Mouse (Mus musculus): Measurements from ENCODE around the gene Ints2. TPM values are rescaled to one million over a fixed set of nuclear protein-coding genes. Genes with fewer than 3 reads are reported as not detected.
"Not testable (repeated sequence)": the region's sequence is repeated elsewhere in the genome, so short reads cannot be mapped to it uniquely, and the experiment has no call there.

Gene Ints2
- polyA plus RNA-seq, 2 experiments, result 29.4 to 29.6 TPM

- no peaks in the 10 kb centered on the region for H3K27me3 ChIP-seq (ENCODE audit: control insufficient read depth, insufficient read depth, low read length)
- H3K27ac ChIP-seq (replicated peaks; ENCODE audit: low read depth, low read length), result peak overlapping the region; percentile 91
- peaks cover 19% of the 10 kb centered on the region for H3K9me3 ChIP-seq (ENCODE audit: control insufficient read depth, low read length)
- DNase-seq (ENCODE audit: low spot score), result no peak
- peak overlapping the region; percentile 53 for H3K4me2 ChIP-seq (replicated peaks; ENCODE audit: low read depth, low read length, severe bottlenecking)
- peaks cover 47% of the 10 kb centered on the region for H3K36me3 ChIP-seq (ENCODE audit: control insufficient read depth, insufficient read depth, low read length)
- H3K4me1 ChIP-seq (ENCODE audit: control insufficient read depth, insufficient read depth, low read length), result peaks cover 8% of the 10 kb centered on the region; the same call in 1 of the 2 replicates
- WGBS, result 54% methylated on average over 16 of the region's 16 CpGs
- ATAC-seq (ENCODE audit: low FRiP score, low read depth), result no peak
- H3K9ac ChIP-seq (ENCODE audit: low read depth, low read length, severe bottlenecking), result peak overlapping the region; percentile 86
- TF ChIP-seq POLR2A (IDR thresholded peaks at IDR 0.05; ENCODE audit: borderline replicate concordance, extremely low read depth, insufficient read depth, insufficient read length), result no peak
- peak overlapping the region; percentile 81 for H3K4me3 ChIP-seq (replicated peaks; ENCODE audit: low read length)
Observed at GRCm38 (mm10) chr11:86201901-86202675, 55.3 kb downstream of the Ints2 start.

GRCm38 (mm10) chr11:86201037-86201786 lies 56.2 kb downstream of the Ints2 start, which contains the start of gene Brip1:
Gene Brip1, minus strand, starts transcription at chr11:86201193.
- TF ChIP-seq POLR2A (IDR thresholded peaks at IDR 0.05; ENCODE audit: borderline replicate concordance, extremely low read depth, insufficient read depth, insufficient read length), result 0 out of 2 replicates have a peak, but pooled peaks have one; percentile 50

GRCm38 (mm10) chr11:86200460-86201021 lies 56.8 kb downstream of the Ints2 start:
- peaks cover 17% of the 10 kb centered on the region for H3K9me3 ChIP-seq (ENCODE audit: control insufficient read depth, low read length)
- H3K4me2 ChIP-seq (replicated peaks; ENCODE audit: low read depth, low read length, severe bottlenecking), result peak overlapping the region; percentile 56
- TF ChIP-seq POLR2A (IDR thresholded peaks at IDR 0.05; ENCODE audit: borderline replicate concordance, extremely low read depth, insufficient read depth, insufficient read length), result no peak
- H3K27me3 ChIP-seq (ENCODE audit: control insufficient read depth, insufficient read depth, low read length), result no peaks in the 10 kb centered on the region
- DNase-seq (ENCODE audit: low spot score) (peak; percentile 7), ATAC-seq (ENCODE audit: low FRiP score, low read depth) (peak; percentile 72)
- H3K4me1 ChIP-seq (ENCODE audit: control insufficient read depth, insufficient read depth, low read length), result peaks cover 8% of the 10 kb centered on the region; the same call in 1 of the 2 replicates
- peak overlapping the region; percentile 81 for H3K27ac ChIP-seq (replicated peaks; ENCODE audit: low read depth, low read length)
- H3K4me3 ChIP-seq (replicated peaks; ENCODE audit: low read length), result peak overlapping the region; percentile 81
- peaks cover 32% of the 10 kb centered on the region for H3K36me3 ChIP-seq (ENCODE audit: control insufficient read depth, insufficient read depth, low read length)
- under 1% methylated on average over 17 of the region's 21 CpGs for WGBS
- H3K9ac ChIP-seq (ENCODE audit: low read depth, low read length, severe bottlenecking), result peak overlapping the region; percentile 62

More at GRCm38 (mm10) chr11:86201037-86201786, 56.2 kb downstream of the Ints2 start, which contains the start of gene Brip1:
- peak; percentile 97 for DNase-seq (ENCODE audit: low spot score)
- peak; percentile 99 for ATAC-seq (ENCODE audit: low FRiP score, low read depth)
- under 1% methylated on average over 58 of the region's 60 CpGs for WGBS
- Histone ChIP-seq H3K4me1 (ENCODE audit: control insufficient read depth, insufficient read depth, low read length) (peaks cover 8% of the 10 kb centered on the region; the same call in 1 of the 2 replicates), H3K27me3 (ENCODE audit: control insufficient read depth, insufficient read depth, low read length) (no peaks in the 10 kb centered on the region), H3K4me2 (replicated peaks; ENCODE audit: low read depth, low read length, severe bottlenecking) (peak within 1 kb of the TSS; percentile 56), H3K27ac (replicated peaks; ENCODE audit: low read depth, low read length) (peak within 1 kb of the TSS; percentile 91), H3K9ac (ENCODE audit: low read depth, low read length, severe bottlenecking) (peak within 1 kb of the TSS; percentile 86), H3K36me3 (ENCODE audit: control insufficient read depth, insufficient read depth, low read length) (peaks cover 39% of the 10 kb centered on the region), H3K9me3 (ENCODE audit: control insufficient read depth, low read length) (peaks cover 19% of the 10 kb centered on the region), H3K4me3 (replicated peaks; ENCODE audit: low read length) (peak within 1 kb of the TSS; percentile 81)

GRCm38 (mm10) chr11:86199733-86200132 lies 57.6 kb downstream of the Ints2 start:
- Histone ChIP-seq H3K27me3 (ENCODE audit: control insufficient read depth, insufficient read depth, low read length) (no peaks in the 10 kb centered on the region), H3K4me2 (replicated peaks; ENCODE audit: low read depth, low read length, severe bottlenecking) (peak overlapping the region; percentile 56), H3K9ac (ENCODE audit: low read depth, low read length, severe bottlenecking) (no peak overlapping the region), H3K4me1 (ENCODE audit: control insufficient read depth, insufficient read depth, low read length) (peaks cover 8% of the 10 kb centered on the region; the same call in 1 of the 2 replicates), H3K4me3 (replicated peaks; ENCODE audit: low read length) (peak overlapping the region; percentile 81; the same call in 1 of the 2 replicates), H3K27ac (replicated peaks; ENCODE audit: low read depth, low read length) (no peak overlapping the region), H3K9me3 (ENCODE audit: control insufficient read depth, low read length) (peaks cover 9% of the 10 kb centered on the region), H3K36me3 (ENCODE audit: control insufficient read depth, insufficient read depth, low read length) (peaks cover 24% of the 10 kb centered on the region)
- TF ChIP-seq POLR2A (IDR thresholded peaks at IDR 0.05; ENCODE audit: borderline replicate concordance, extremely low read depth, insufficient read depth, insufficient read length), result no peak
- 45% methylated on average over 4 of the region's 4 CpGs for WGBS
- DNase-seq (ENCODE audit: low spot score) (no peak), ATAC-seq (ENCODE audit: low FRiP score, low read depth) (no peak)

- H3K9ac ChIP-seq (ENCODE audit: low read depth, low read length, severe bottlenecking); H3K27me3 ChIP-seq (ENCODE audit: control insufficient read depth, insufficient read depth, low read length): not testable (repeated sequence)
Observed at GRCm38 (mm10) chr11:86185224-86185623, 72.2 kb downstream of the Ints2 start.

More at GRCm38 (mm10) chr11:86185224-86185623, 72.2 kb downstream of the Ints2 start:
- H3K36me3 ChIP-seq (ENCODE audit: control insufficient read depth, insufficient read depth, low read length); DNase-seq (ENCODE audit: low spot score); H3K4me3 ChIP-seq (replicated peaks; ENCODE audit: low read length); H3K4me1 ChIP-seq (ENCODE audit: control insufficient read depth, insufficient read depth, low read length); H3K4me2 ChIP-seq (replicated peaks; ENCODE audit: low read depth, low read length, severe bottlenecking); ATAC-seq (ENCODE audit: low FRiP score, low read depth); H3K27ac ChIP-seq (replicated peaks; ENCODE audit: low read depth, low read length); H3K9me3 ChIP-seq (ENCODE audit: control insufficient read depth, low read length): not testable (repeated sequence)
- WGBS, result 87% methylated on average over 7 of the region's 7 CpGs

Data from limb, embryonic 14.5 days (tissue).